Mouse (Mus musculus) midbrain, postnatal 0 days (tissue): ENCODE measurements at regions not wholly inside any gene's neighbourhood (a gene's known extent, or its start where the extent isn't known, plus 50 kb on each side); places are given as distances from the start of the nearest gene placed in this dataset.

Experiments
- ATAC-seq: fragments of 200-750 bp; cut with Nextera tagmentation; 2 replicates; pipeline ENCODE4 v1.8.0; 2017; ENCODE audit warnings: moderate number of reproducible peaks, mild to moderate bottlenecking, moderate TSS enrichment, moderate library complexity; ENCODE audit not compliant: low FRiP score
- DNase-seq: peaks from one replicate; pipeline ENCODE4 v3.0.0-alpha.2; 2015; ENCODE audit warnings: low spot score
- H3K27ac ChIP-seq: fragments of 300-500 bp; sonication (generic); 2 replicates; pipeline ENCODE4 v1.5.1; 2014; ENCODE audit warnings: low read depth, mild to moderate bottlenecking, low read length, mixed read lengths
- H3K27me3 ChIP-seq: fragments of 300-500 bp; sonication (generic); 2 replicates; pipeline ENCODE4 v1.6.1; 2014; ENCODE audit warnings: low read length, control low read depth, mixed read lengths; ENCODE audit not compliant: insufficient read depth
- H3K36me3 ChIP-seq: fragments of 300-500 bp; sonication (generic); 2 replicates; pipeline ENCODE4 v1.6.1; 2014; ENCODE audit warnings: low read length, control low read depth, mixed read lengths; ENCODE audit not compliant: insufficient read depth
- H3K4me1 ChIP-seq: fragments of 300-500 bp; sonication (generic); 2 replicates; pipeline ENCODE4 v1.6.1; 2014; ENCODE audit warnings: mild to moderate bottlenecking, control low read depth, antibody characterized with exemption, low read length, mixed read lengths; ENCODE audit not compliant: insufficient read depth
- H3K4me2 ChIP-seq: fragments of 300-500 bp; sonication (generic); 2 replicates; pipeline ENCODE4 v1.6.1; 2014; ENCODE audit warnings: low read depth, mild to moderate bottlenecking, low read length, mixed read lengths; ENCODE audit not compliant: poor library complexity, severe bottlenecking
- H3K4me3 ChIP-seq: fragments of 300-500 bp; sonication (generic); 2 replicates; pipeline ENCODE4 v1.5.1; 2014; ENCODE audit warnings: low read depth, mild to moderate bottlenecking, low read length, moderate library complexity
- H3K9ac ChIP-seq: fragments of 300-500 bp; sonication (generic); replicated peaks from 2 replicates; pipeline ENCODE4 v1.6.1; 2014; ENCODE audit warnings: mild to moderate bottlenecking, low read length, moderate library complexity, mixed read lengths; ENCODE audit not compliant: poor library complexity, severe bottlenecking
- H3K9me3 ChIP-seq: fragments of 300-500 bp; sonication (generic); 2 replicates; pipeline ENCODE4 v1.6.1; 2016; ENCODE audit warnings: low read length, control low read depth
- CTCF ChIP-seq: IDR thresholded peaks from 2 replicates; pipeline ENCODE4 v1.5.1; 2016; ENCODE audit warnings: antibody characterized with exemption, mild to moderate bottlenecking
- WGBS: fragments of 180-500 bp; shearing (Covaris S2); extraction: QIAGEN DNeasy Blood & Tissue Kit; methylation state at CpG from one replicate; pipeline ENCODE4 v1.1.7; 2014; 5-methylcytosine and 5-hydroxymethylcytosine counted together

- no peak overlapping the region; the same call in 1 of the 2 replicates for H3K4me2 ChIP-seq
- DNase-seq (peak; percentile 21), ATAC-seq (no peak)
- H3K9me3 ChIP-seq, result no peaks in the 10 kb centered on the region
- no peak for TF ChIP-seq CTCF
- peaks cover 8% of the 10 kb centered on the region; the same call in 1 of the 2 replicates for H3K4me1 ChIP-seq
- no peak overlapping the region for H3K9ac ChIP-seq
- no peaks in the 10 kb centered on the region for H3K27me3 ChIP-seq
- 29% methylated on average over 16 of the region's 16 CpGs for WGBS
- no peak overlapping the region for H3K27ac ChIP-seq
- H3K4me3 ChIP-seq, result no peak overlapping the region
- H3K36me3 ChIP-seq, result no peaks in the 10 kb centered on the region
Observed at GRCm38 (mm10) chr10:125785448-125786196, 180.3 kb upstream of the Lrig3 start.

- Histone ChIP-seq H3K4me2 (peak overlapping the region; percentile 64), H3K36me3 (no peaks in the 10 kb centered on the region), H3K4me3 (peak overlapping the region; percentile 32), H3K9ac (0 out of 2 replicates have a peak overlapping the region, but pooled peaks have one; percentile 26), H3K4me1 (peaks cover 8% of the 10 kb centered on the region; the same call in 1 of the 2 replicates), H3K9me3 (no peaks in the 10 kb centered on the region), H3K27me3 (no peaks in the 10 kb centered on the region), H3K27ac (no peak overlapping the region)
- TF ChIP-seq CTCF, result no peak
- no peak for DNase-seq
- ATAC-seq, result no peak
- WGBS, result 23% methylated on average over 10 of the region's 10 CpGs
Observed at GRCm38 (mm10) chr10:125786197-125786879, 179.6 kb upstream of the Lrig3 start.

GRCm38 (mm10) chr10:125786880-125787337 is 179.1 kb upstream of the Lrig3 start:
- under 1% methylated on average over 17 of the region's 17 CpGs for WGBS
- Histone ChIP-seq H3K9ac (0 out of 2 replicates have a peak overlapping the region, but pooled peaks have one; percentile 26), H3K9me3 (no peaks in the 10 kb centered on the region), H3K27me3 (no peaks in the 10 kb centered on the region), H3K27ac (no peak overlapping the region), H3K4me1 (peaks cover 8% of the 10 kb centered on the region; the same call in 1 of the 2 replicates), H3K4me2 (peak overlapping the region; percentile 64), H3K4me3 (peak overlapping the region; percentile 32), H3K36me3 (no peaks in the 10 kb centered on the region)
- TF ChIP-seq CTCF, result no peak
- DNase-seq, result peak; percentile 58
- ATAC-seq, result no peak

GRCm38 (mm10) chr10:125787441-125788060 is 178.4 kb upstream of the Lrig3 start:
- H3K36me3 ChIP-seq, result no peaks in the 10 kb centered on the region
- H3K9me3 ChIP-seq, result no peaks in the 10 kb centered on the region
- H3K4me1 ChIP-seq, result peaks cover 8% of the 10 kb centered on the region; the same call in 1 of the 2 replicates
- no peak for TF ChIP-seq CTCF
- H3K4me3 ChIP-seq, result peak overlapping the region; percentile 32
- H3K27me3 ChIP-seq, result no peaks in the 10 kb centered on the region
- H3K9ac ChIP-seq, result 0 out of 2 replicates have a peak overlapping the region, but pooled peaks have one; percentile 26
- no peak for ATAC-seq
- whole genome bisulfite sequencing, result 29% methylated on average over 19 of the region's 19 CpGs
- no peak overlapping the region for H3K27ac ChIP-seq
- peak overlapping the region; percentile 64 for H3K4me2 ChIP-seq
- no peak for DNase-seq

- H3K4me3 ChIP-seq, result no peak overlapping the region
- no peak overlapping the region for H3K4me2 ChIP-seq
- no peak for ATAC-seq
Observed at GRCm38 (mm10) chr10:125788262-125788661, 177.7 kb upstream of the Lrig3 start.

More at GRCm38 (mm10) chr10:125788262-125788661, 177.7 kb upstream of the Lrig3 start:
- Histone ChIP-seq H3K9ac (no peak overlapping the region), H3K9me3 (no peaks in the 10 kb centered on the region), H3K27ac (no peak overlapping the region), H3K36me3 (no peaks in the 10 kb centered on the region), H3K27me3 (no peaks in the 10 kb centered on the region), H3K4me1 (peaks cover 8% of the 10 kb centered on the region; the same call in 1 of the 2 replicates)
- peak; percentile 49 for TF ChIP-seq CTCF
- DNase-seq, result no peak
- 96% methylated on average over 2 of the region's 2 CpGs for WGBS
